Mouse (Mus musculus): ENCODE results near the gene Gm960.

DNA sequence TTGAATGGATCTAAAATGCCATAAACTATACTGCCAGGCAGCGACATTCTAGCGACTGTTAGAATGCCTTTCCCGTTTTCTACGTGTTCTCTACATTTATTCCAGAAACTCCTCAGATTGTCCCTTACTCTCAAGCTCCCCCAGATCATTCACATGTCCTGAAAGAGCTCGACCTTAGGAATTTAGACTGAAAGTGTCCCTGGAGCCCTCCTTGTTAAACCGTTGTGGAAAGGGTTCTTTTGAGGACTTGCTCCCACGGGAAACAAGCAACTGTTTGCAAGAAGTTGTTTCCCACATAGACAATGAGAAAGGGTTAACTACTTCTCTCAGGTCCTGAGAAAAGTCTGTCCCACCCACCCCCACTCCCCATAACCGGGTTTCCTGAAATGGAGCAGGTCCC, 2.2 kb upstream of the Gm960 start:
- TF ChIP-seq CTCF (IDR thresholded peaks at IDR 0.05; ENCODE audit: control insufficient read depth, insufficient read depth, insufficient replicate concordance, low read depth, low read length) (no peak), POLR2A (IDR thresholded peaks at IDR 0.05; ENCODE audit: control insufficient read depth, low read depth, low read length) (no peak)
